Mouse (Mus musculus): ENCODE results near the gene Smoc1.

DNA sequence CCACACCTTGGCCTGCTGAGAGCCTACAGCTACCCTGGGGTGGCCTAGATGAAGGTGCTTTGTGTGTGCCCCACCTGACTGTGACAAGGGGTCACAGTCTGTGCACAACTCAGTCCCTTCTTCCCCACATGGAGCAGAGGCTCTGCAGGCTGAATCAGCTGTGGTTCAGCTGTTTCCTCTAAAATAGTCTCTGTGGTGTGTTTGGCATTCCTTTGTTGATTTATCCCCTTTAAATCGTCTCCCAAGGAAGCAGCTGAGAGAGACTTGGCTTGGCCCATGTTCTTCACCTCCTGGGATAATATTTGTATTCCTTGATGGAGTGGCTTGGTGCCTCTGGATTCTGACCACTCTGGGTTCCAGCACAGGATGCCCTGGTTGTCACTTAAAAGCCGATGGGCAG is 125.5 kb downstream of the Smoc1 start:
- TF ChIP-seq CTCF (IDR thresholded peaks at IDR 0.05; ENCODE audit: extremely low read depth, insufficient read length, insufficient replicate concordance, low read depth, low read length): no peak
- no peak for TF ChIP-seq POLR2A (IDR thresholded peaks at IDR 0.05; ENCODE audit: low read depth, low read length)
